Mouse (Mus musculus) neural tube, embryonic 11.5 days (tissue): ENCODE data around the gene Fcho2. TPM values are rescaled to one million over a fixed set of nuclear protein-coding genes. Genes with fewer than 3 reads are reported as not detected.

Source experiments
- ATAC-seq: fragments of 200-750 bp; cut with Nextera tagmentation; 2 replicates; pipeline ENCODE4 v1.8.0; 2017; ENCODE audit warnings: moderate number of reproducible peaks, mild to moderate bottlenecking, moderate TSS enrichment, moderate library complexity; ENCODE audit not compliant: insufficient read depth, low FRiP score, low TSS enrichment
- DNase-seq: peaks from one replicate; pipeline ENCODE4 v3.0.0-alpha.2; 2015; ENCODE audit warnings: low spot score
- H3K27ac ChIP-seq: fragments of 300-500 bp; sonication (generic); 2 replicates; pipeline ENCODE4 v1.5.1; 2014; ENCODE audit warnings: low read depth, mild to moderate bottlenecking, low read length
- H3K27me3 ChIP-seq: fragments of 300-500 bp; sonication (generic); 2 replicates; pipeline ENCODE4 v1.6.1; 2014; ENCODE audit warnings: mild to moderate bottlenecking, low read length, mixed read lengths; ENCODE audit not compliant: control insufficient read depth, insufficient read depth
- H3K36me3 ChIP-seq: fragments of 300-500 bp; sonication (generic); 2 replicates; pipeline ENCODE4 v1.6.1; 2014; ENCODE audit warnings: mild to moderate bottlenecking, low read length, moderate library complexity, mixed read lengths; ENCODE audit not compliant: control insufficient read depth, insufficient read depth
- H3K4me1 ChIP-seq: fragments of 300-500 bp; sonication (generic); 2 replicates; pipeline ENCODE4 v1.6.1; 2014; ENCODE audit warnings: low read length, mixed read lengths; ENCODE audit not compliant: control insufficient read depth, insufficient read depth
- H3K4me2 ChIP-seq: fragments of 300-500 bp; sonication (generic); 2 replicates; pipeline ENCODE4 v1.6.1; 2014; ENCODE audit warnings: low read depth, mild to moderate bottlenecking, moderate library complexity
- H3K4me3 ChIP-seq: fragments of 300-500 bp; sonication (generic); 2 replicates; pipeline ENCODE4 v1.5.1; 2014; ENCODE audit warnings: low read depth, low read length
- H3K9ac ChIP-seq: fragments of 300-500 bp; sonication (generic); 2 replicates; pipeline ENCODE4 v1.6.1; 2014; ENCODE audit warnings: mild to moderate bottlenecking, low read length
- H3K9me3 ChIP-seq: fragments of 300-500 bp; sonication (generic); 2 replicates; pipeline ENCODE4 v1.6.1; 2016; ENCODE audit warnings: low read length; ENCODE audit not compliant: control insufficient read depth
- WGBS: fragments of 180-500 bp; shearing (Covaris S2); extraction: QIAGEN DNeasy Blood & Tissue Kit; methylation state at CpG from one replicate; pipeline ENCODE4 v1.1.7; 2014; 5-methylcytosine and 5-hydroxymethylcytosine counted together
- polyA plus RNA-seq: library from polyadenylated mRNA; unstranded; fragments of >200 nt; fragmentation: Nextera tagmentation; extraction: Ambion mirVana; gene quantifications from 2 replicates; pipeline ENCODE4 v1.2.1, GENCODE M21; 2014

The Fcho2 gene
- polyA plus RNA-seq, 1 experiment from 2014 or later: 24.0 TPM

DNA sequence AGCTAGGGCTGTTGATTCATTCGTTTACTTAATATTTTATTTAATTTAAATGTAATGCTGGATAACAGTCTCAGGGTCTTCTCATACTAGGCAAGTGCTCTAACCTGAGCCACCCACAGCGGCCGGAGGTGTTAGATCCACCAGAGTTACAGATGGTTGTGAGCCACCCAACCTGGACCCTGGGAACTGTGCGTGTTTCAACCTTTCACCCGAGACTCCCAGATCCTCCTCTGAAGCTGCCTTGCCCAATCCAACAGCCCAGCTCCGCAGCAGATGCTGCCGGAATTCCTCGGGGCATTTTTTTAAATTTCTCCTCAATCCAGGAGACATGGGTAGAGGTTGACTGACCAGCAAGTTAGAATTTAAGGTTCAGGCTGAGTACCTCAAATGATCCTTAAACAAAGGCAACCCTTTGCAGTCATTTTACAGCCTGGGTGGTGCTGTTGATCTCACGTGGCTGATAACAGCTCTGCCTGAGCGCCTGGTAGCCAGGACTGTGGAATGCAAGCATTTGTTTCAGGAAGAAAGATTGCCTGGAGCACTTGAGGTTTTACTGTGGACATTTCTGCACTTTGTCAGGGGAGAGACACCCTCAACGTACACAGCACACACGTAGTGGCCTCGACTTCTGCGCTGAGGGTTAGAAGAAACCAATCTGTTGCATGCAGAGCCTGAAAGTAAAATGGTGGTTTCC, 116.1 kb downstream of the Fcho2 start:
- H3K4me1 ChIP-seq: 0 out of 2 replicates have a peak, but pooled peaks cover 4% of the 10 kb centered on the region
- H3K4me3 ChIP-seq: no peak overlapping the region
- no peak overlapping the region for H3K9ac ChIP-seq
- DNase-seq (no peak), ATAC-seq (no peak)
- H3K4me2 ChIP-seq: no peak overlapping the region
- H3K27me3 ChIP-seq: peaks cover 16% of the 10 kb centered on the region
- no peaks in the 10 kb centered on the region for H3K9me3 ChIP-seq
- WGBS: 55% methylated on average over 14 of the region's 14 CpGs
- no peak overlapping the region for H3K27ac ChIP-seq
- H3K36me3 ChIP-seq: no peaks in the 10 kb centered on the region

DNA sequence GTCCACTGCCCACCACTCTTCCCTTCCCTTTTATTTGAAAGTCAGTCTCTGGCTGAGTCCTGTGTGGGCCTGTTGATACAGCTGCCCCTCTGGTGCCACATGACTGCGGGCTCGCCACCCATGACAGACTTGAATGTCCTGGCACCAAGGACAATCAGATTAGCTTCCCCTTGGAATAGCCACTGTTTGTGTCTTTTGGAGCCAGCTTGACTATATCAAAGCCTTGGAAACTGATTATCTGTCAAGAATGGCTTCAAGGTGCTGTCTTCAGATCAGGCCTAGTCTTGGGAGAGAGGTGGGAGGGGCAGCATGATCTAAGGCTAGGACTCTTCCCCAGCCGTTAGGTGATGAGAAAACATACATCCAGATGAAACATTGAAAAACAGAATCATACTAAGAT, 118.5 kb downstream of the Fcho2 start:
- ATAC-seq: no peak
- 92% methylated on average over 3 of the region's 3 CpGs for WGBS

DNA sequence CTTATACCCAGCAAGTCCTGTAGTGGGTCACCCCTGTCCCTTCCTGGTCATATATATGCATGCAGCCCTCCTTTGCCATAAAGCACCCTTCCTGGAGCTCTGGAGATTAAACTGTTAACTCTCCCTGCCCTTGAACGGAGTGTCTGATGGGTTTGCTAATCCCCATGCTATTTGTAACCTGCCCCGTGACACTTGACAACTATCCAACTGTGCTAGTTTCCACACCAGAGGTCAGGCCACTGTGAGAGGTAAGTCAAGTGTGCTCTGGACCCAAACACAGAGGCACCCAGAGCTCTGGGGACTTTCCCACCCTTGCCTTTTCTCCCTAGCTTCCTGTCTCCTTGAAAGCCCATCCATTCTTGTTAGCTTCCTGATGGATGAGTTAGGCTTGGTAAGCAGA, 119.7 kb downstream of the Fcho2 start:
- Histone ChIP-seq H3K9ac (no peak overlapping the region), H3K9me3 (no peaks in the 10 kb centered on the region), H3K4me1 (0 out of 2 replicates have a peak, but pooled peaks cover 4% of the 10 kb centered on the region), H3K4me3 (no peak overlapping the region), H3K27me3 (peaks cover 16% of the 10 kb centered on the region), H3K27ac (no peak overlapping the region), H3K4me2 (no peak overlapping the region), H3K36me3 (no peaks in the 10 kb centered on the region)
- 35% methylated on average over 2 of the region's 2 CpGs for WGBS
- ATAC-seq: no peak
- DNase-seq: no peak

More for the DNA sequence above, 118.5 kb downstream of the Fcho2 start:
- Histone ChIP-seq H3K4me3 (no peak overlapping the region), H3K9me3 (no peaks in the 10 kb centered on the region), H3K27me3 (peaks cover 16% of the 10 kb centered on the region), H3K4me1 (0 out of 2 replicates have a peak, but pooled peaks cover 4% of the 10 kb centered on the region), H3K27ac (no peak overlapping the region), H3K9ac (no peak overlapping the region), H3K4me2 (no peak overlapping the region), H3K36me3 (no peaks in the 10 kb centered on the region)
- no peak for DNase-seq

DNA sequence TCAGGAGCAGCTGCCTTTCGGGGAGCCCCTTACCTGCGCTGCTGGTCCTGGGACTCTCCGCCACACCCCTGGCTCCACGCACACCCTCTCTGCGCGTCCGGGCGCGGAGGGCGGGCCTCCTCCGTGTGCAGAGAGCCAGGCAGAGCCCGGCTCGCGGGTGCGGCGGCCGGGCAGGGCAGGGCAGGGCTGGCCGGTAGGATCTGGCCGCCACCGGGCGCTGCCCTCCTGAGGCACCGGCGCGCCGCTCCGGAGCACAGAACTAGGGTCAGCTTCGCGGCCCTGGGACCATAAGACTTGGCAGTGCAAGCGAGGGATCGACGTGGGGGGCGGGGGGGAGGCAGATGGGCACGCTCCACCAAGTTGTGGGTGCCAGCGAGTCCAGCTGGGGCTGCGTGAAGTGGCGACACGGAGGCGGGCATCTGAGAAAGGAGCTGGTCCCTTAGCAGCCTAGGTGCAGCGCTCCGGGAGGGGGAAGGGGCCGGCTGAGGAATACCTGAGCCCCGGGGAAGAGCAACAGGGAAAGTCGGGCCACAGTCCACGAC, 120.4 kb downstream of the Fcho2 start, which contains the start of gene Tmem171:
TSS of gene Tmem171 (minus strand) at position 62 of the 542 bp plus-strand sequence.
- H3K4me2 ChIP-seq: peak within 1 kb of the TSS; percentile 64
- H3K9ac ChIP-seq: peak within 1 kb of the TSS; percentile 35; the same call in 1 of the 2 replicates
- no peak within 1 kb of the TSS for H3K27ac ChIP-seq
- H3K9me3 ChIP-seq: no peaks in the 10 kb centered on the region
- peaks cover 16% of the 10 kb centered on the region for H3K27me3 ChIP-seq
- DNase-seq (peak; percentile 26), ATAC-seq (no peak)
- WGBS: 8% methylated on average over 39 of the region's 44 CpGs
- H3K36me3 ChIP-seq: no peaks in the 10 kb centered on the region
- peak within 1 kb of the TSS; percentile 28 for H3K4me3 ChIP-seq
- 0 out of 2 replicates have a peak, but pooled peaks cover 4% of the 10 kb centered on the region for H3K4me1 ChIP-seq

DNA sequence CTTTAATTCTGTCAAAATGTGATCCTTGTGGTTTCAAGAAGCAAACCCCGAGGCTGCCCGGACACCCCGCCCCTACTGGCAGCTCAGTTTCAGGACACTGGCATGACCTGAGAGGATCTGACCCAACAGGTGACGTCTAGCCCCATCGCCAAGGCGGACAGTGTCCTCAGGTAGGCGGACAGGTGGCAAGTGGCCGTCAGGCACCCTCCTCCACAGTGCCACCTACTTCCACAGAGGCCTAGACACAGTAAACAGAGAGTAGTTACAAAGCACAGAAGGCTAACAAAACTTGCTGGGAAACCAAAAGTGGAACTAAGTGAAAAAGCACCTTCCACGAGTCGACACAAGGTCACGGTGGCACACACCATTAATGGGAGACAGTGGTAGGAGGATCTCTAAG, 121.9 kb downstream of the Fcho2 start:
- no peaks in the 10 kb centered on the region for H3K36me3 ChIP-seq
- no peak overlapping the region for H3K9ac ChIP-seq
- ATAC-seq (no peak), DNase-seq (no peak)
- 0 out of 2 replicates have a peak, but pooled peaks cover 4% of the 10 kb centered on the region for H3K4me1 ChIP-seq
- H3K4me2 ChIP-seq: no peak overlapping the region
- no peak overlapping the region for H3K4me3 ChIP-seq
- no peak overlapping the region for H3K27ac ChIP-seq
- WGBS: 90% methylated on average over 11 of the region's 11 CpGs
- H3K9me3 ChIP-seq: no peaks in the 10 kb centered on the region
- H3K27me3 ChIP-seq: peaks cover 16% of the 10 kb centered on the region

DNA sequence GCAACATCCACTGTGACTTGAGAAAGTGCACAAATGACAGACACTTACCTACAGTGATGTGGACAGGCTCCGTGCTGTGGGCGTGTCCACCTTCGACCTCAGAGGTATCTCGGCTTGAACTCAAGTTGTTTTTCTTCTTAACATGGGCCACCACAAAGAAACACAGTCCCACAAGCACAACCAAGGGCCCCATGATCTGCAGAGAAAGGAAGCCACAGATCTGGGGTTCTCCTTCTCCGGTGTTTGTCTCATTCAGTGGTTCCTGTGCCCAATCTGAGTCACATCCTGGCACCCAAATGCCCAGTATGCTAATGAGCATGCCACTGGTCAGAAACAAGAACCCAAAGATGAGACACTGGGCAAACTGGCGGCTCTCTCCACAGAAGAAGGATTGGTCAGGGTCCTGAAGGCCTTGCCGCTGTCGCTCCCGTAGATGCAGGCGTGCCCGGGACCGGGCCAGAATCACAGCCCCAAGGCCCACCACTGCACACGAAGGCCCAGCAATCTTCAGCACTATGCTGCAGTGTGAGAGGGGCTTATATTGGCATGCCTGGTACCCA, 123.2 kb downstream of the Fcho2 start:
- no peak overlapping the region for H3K4me3 ChIP-seq
- H3K27ac ChIP-seq: no peak overlapping the region
- whole genome bisulfite sequencing: 92% methylated on average over 13 of the region's 13 CpGs
- no peak overlapping the region for H3K9ac ChIP-seq
- DNase-seq (no peak), ATAC-seq (no peak)
- 0 out of 2 replicates have a peak, but pooled peaks cover 4% of the 10 kb centered on the region for H3K4me1 ChIP-seq
- peaks cover 16% of the 10 kb centered on the region for H3K27me3 ChIP-seq
- no peak overlapping the region for H3K4me2 ChIP-seq
- H3K36me3 ChIP-seq: no peaks in the 10 kb centered on the region
- no peaks in the 10 kb centered on the region for H3K9me3 ChIP-seq

DNA sequence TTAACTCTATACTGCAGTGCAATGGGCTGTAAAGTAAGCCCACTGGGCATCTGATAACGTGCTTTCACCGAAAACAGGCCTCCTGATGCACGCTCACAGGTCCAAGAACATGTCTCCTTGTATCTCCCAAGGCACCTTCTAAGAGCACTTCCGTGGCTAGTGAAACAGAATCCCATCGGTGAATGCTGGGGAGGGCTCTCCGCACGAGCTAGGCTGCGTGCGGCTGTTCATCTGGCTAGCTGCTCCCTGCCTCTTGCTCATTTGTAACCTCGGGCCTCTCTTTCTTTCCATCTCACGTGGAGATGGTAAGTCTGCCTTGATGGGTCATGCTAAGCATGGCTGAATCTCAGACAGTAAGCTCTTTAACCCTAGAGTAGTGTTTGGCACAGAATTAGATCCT, 124.4 kb downstream of the Fcho2 start:
- H3K36me3 ChIP-seq: no peaks in the 10 kb centered on the region
- H3K4me2 ChIP-seq: no peak overlapping the region
- no peaks in the 10 kb centered on the region for H3K9me3 ChIP-seq
- 0 out of 2 replicates have a peak, but pooled peaks cover 4% of the 10 kb centered on the region for H3K4me1 ChIP-seq
- H3K4me3 ChIP-seq: no peak overlapping the region
- WGBS: 84% methylated on average over 11 of the region's 11 CpGs
- H3K9ac ChIP-seq: no peak overlapping the region
- ATAC-seq (no peak), DNase-seq (no peak)
- H3K27me3 ChIP-seq: peaks cover 16% of the 10 kb centered on the region
- no peak overlapping the region for H3K27ac ChIP-seq

DNA sequence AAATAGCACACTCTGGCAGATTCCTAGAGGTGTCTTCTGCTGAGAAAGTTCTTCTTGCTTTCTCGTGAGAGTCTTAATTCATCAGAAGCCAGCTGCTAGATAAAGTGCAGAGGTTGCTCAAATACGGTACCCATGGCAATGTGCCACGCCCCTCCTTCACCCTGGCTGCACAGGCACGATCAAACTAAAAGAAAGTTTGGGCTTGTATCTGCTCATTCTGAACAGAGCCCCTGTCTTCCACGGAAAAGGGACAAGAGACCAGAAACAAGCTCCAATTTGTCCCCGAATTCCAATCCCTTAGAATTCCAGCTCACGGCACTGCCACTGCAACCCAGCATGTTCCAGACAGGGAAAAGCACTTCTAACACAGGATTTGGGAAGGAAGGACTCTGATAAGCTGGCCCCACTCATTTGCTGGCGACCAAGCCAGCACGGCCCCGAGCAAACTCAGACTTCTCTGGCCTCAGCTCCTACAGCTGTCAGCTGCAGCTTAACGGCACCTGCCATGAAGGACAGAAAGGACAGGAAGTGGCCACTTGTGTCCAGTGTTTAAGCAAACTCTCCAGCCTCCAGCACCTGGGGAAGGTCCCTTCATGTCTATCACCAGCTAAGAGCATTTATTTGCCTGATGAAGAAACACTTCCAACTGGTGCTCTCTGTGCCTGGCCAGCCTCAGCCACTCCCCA, 125.5 kb downstream of the Fcho2 start:
- Histone ChIP-seq H3K36me3 (no peaks in the 10 kb centered on the region), H3K27ac (no peak overlapping the region), H3K9ac (no peak overlapping the region), H3K4me2 (no peak overlapping the region), H3K4me3 (no peak overlapping the region), H3K4me1 (0 out of 2 replicates have a peak, but pooled peaks cover 2% of the 10 kb centered on the region), H3K27me3 (peaks cover 6% of the 10 kb centered on the region), H3K9me3 (no peaks in the 10 kb centered on the region)
- WGBS: 78% methylated on average over 11 of the region's 11 CpGs
- DNase-seq (no peak), ATAC-seq (no peak)
